Mouse (Mus musculus) liver, postnatal 0 days (tissue): ENCODE results near the gene Hspa5. TPM values are rescaled to one million over a fixed set of nuclear protein-coding genes. Genes with fewer than 3 reads are reported as not detected.

Experiments used
- ATAC-seq: fragments of 200-750 bp; cut with Nextera tagmentation; 2 replicates; pipeline ENCODE4 v1.8.0; 2017; ENCODE audit warnings: mild to moderate bottlenecking, moderate library complexity
- DNase-seq: peaks from one replicate; pipeline ENCODE4 v3.0.0-alpha.2; 2016
- H3K27ac ChIP-seq: fragments of 300-500 bp; sonication (generic); 2 replicates; pipeline ENCODE4 v1.5.1; 2014; ENCODE audit warnings: antibody characterized with exemption, moderate library complexity, mild to moderate bottlenecking, low read depth
- H3K27me3 ChIP-seq: fragments of 300-500 bp; sonication (generic); 2 replicates; pipeline ENCODE4 v1.6.1; 2014; ENCODE audit warnings: low read length, control low read depth, mixed read lengths; ENCODE audit not compliant: insufficient read depth
- H3K36me3 ChIP-seq: fragments of 300-500 bp; sonication (generic); replicated peaks from 2 replicates; pipeline ENCODE4 v1.6.1; 2014; ENCODE audit warnings: mild to moderate bottlenecking, control low read depth, low read length, moderate library complexity, mixed read lengths; ENCODE audit not compliant: insufficient read depth
- H3K4me1 ChIP-seq: fragments of 300-500 bp; sonication (generic); 2 replicates; pipeline ENCODE4 v1.6.1; 2014; ENCODE audit warnings: antibody characterized with exemption, mild to moderate bottlenecking, control low read depth; ENCODE audit not compliant: insufficient read depth
- H3K4me2 ChIP-seq: fragments of 300-500 bp; sonication (generic); 2 replicates; pipeline ENCODE4 v1.6.1; 2014; ENCODE audit warnings: low read depth, mild to moderate bottlenecking, low read length, moderate library complexity, mixed read lengths
- H3K4me3 ChIP-seq: fragments of 300-500 bp; sonication (generic); 2 replicates; pipeline ENCODE4 v1.5.1; 2014; ENCODE audit warnings: low read depth, low read length
- H3K9ac ChIP-seq: fragments of 300-500 bp; sonication (generic); replicated peaks from 2 replicates; pipeline ENCODE4 v1.6.1; 2014; ENCODE audit warnings: mild to moderate bottlenecking, moderate library complexity
- H3K9me3 ChIP-seq: fragments of 300-500 bp; sonication (generic); 2 replicates; pipeline ENCODE4 v1.6.1; 2016; ENCODE audit warnings: mild to moderate bottlenecking, control low read depth, low read length, mixed read lengths
- CTCF ChIP-seq: sonication (generic); IDR thresholded peaks from 2 replicates; pipeline ENCODE4 v1.5.1; 2016; ENCODE audit warnings: antibody characterized with exemption, low read depth
- EP300 ChIP-seq: IDR thresholded peaks from 2 replicates; pipeline ENCODE4 v1.6.1; 2016; ENCODE audit warnings: antibody characterized with exemption, low read depth, mild to moderate bottlenecking
- WGBS: fragments of 180-500 bp; shearing (Covaris S2); extraction: QIAGEN DNeasy Blood & Tissue Kit; methylation state at CpG from one replicate; pipeline ENCODE4 v1.1.7; 2014; ENCODE audit not compliant: insufficient replicate concordance; 5-methylcytosine and 5-hydroxymethylcytosine counted together
- polyA plus RNA-seq: library from polyadenylated mRNA; unstranded; fragments of >200 nt; fragmentation: Nextera tagmentation; extraction: Ambion mirVana; gene quantifications from 2 replicates; pipeline ENCODE4 v1.2.1, GENCODE M21; 2015

The Hspa5 gene
- polyA plus RNA-seq, result 384 and 424 TPM in 2 replicates

DNA sequence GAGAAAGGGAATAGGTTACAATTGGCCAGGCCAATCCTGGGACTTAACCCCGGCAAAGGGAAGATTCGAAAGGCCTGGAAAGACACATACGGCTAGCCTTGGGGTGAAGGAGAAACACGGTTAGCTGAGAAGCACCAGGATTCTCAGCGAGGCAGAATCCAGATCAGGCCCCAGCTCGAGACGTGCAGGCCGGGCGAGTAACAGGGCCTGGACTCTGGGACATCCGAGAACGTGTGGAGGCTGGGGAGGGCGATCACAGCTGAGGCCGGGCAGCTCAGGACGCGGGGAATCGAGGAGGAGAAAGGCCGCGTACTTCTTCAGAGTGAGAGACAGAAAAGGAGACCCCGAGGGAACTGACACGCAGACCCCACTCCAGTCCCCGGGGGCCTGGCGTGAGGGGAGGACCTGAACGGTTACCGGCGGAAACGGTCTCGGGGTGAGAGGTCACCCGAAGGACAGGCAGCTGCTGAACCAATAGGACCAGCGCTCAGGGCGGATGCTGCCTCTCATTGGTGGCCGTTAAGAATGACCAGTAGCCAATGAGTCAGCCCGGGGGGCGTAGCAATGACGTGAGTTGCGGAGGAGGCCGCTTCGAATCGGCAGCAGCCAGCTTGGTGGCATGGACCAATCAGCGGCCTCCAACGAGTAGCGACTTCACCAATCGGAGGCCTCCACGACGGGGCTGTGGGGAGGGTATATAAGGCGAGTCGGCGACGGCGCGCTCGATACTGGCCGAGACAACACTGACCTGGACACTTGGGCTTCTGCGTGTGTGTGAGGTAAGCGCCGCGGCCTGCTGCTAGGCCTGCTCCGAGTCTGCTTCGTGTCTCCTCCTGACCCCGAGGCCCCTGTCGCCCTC lies at the start of gene Hspa5:
TSS of gene Hspa5 (plus strand) at position 603 of the 859 bp plus-strand sequence.
- under 1% methylated on average over 58 of the region's 60 CpGs for WGBS
- H3K4me2 ChIP-seq, result peak within 1 kb of the TSS; percentile 88
- ATAC-seq (peak; percentile 97), DNase-seq (peak; percentile 99)
- peaks cover 38% of the 10 kb centered on the region for H3K4me1 ChIP-seq
- H3K27ac ChIP-seq, result peak within 1 kb of the TSS; percentile 93
- TF ChIP-seq CTCF, result no peak
- peak; percentile 73; the same call in 1 of the 2 replicates for TF ChIP-seq EP300
- no peaks in the 10 kb centered on the region for H3K27me3 ChIP-seq
- peak within 1 kb of the TSS; percentile 97 for H3K9ac ChIP-seq
- H3K4me3 ChIP-seq, result peak within 1 kb of the TSS; percentile 96
- peaks cover 39% of the 10 kb centered on the region for H3K36me3 ChIP-seq
- H3K9me3 ChIP-seq, result no peaks in the 10 kb centered on the region

DNA sequence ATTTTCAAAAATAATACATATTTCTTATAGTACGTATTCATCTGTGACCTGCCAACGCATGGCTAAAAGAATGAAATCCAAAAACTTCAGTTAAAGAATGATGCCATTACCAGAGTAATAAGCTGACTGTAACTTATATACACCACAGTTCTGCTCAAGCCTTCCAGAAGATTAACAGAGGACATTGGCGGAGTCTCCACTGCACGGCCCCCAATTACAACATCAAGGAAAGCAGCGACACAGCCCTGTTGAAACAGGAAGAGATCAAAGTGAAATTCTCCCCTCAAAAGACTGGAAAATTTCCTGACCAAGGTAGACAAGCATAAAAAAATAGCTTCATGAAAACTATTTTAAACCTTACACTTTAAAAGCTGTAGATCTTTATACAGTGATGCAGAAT lies 46.5 kb upstream of the Hspa5 start:
- Histone ChIP-seq H3K4me2 (no peak overlapping the region), H3K9me3 (no peaks in the 10 kb centered on the region), H3K9ac (no peak overlapping the region), H3K36me3 (peaks cover 79% of the 10 kb centered on the region), H3K27me3 (no peaks in the 10 kb centered on the region), H3K4me3 (no peak overlapping the region), H3K4me1 (no peaks in the 10 kb centered on the region), H3K27ac (no peak overlapping the region)
- no peak for DNase-seq
- no peak for ATAC-seq
- 82% methylated on average over 5 of the region's 5 CpGs for WGBS
- TF ChIP-seq CTCF (no peak), EP300 (no peak)

DNA sequence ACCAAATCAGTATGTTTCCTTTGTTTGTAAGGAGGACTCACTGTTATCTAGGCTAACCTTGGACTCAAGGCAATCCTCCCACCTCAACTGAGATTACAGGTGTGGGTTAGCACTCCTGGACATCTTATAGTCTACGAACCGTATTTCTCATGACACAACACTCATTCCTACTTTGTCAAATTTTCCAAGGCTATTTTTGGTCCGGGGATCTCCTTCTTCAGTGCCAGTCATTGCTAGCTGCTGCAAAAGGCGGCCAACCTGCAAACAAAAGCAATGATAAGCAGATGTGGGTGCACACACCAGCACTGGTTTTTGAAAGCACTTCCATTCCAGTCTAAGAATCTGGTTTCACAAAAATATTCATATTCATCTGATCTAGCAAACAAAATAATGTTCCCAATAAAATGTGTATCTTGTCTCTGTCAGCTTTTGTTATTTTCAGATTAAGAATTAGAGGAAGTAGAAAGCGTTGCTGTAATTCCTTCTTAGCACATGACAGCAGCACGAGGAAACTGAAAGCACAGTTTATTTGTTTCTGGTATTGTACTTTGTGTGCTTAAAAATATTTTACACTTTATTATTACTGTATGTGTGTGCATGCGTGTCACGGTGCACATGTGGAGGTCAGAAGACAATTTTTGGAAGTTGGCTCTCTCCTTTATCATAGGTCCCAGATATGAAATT lies 44.6 kb upstream of the Hspa5 start:
- no peak overlapping the region for H3K4me2 ChIP-seq
- no peak overlapping the region for H3K27ac ChIP-seq
- H3K9me3 ChIP-seq, result no peaks in the 10 kb centered on the region
- no peak overlapping the region for H3K9ac ChIP-seq
- no peaks in the 10 kb centered on the region for H3K27me3 ChIP-seq
- 84% methylated on average over 8 of the region's 8 CpGs for WGBS
- ATAC-seq, result no peak
- peaks cover 66% of the 10 kb centered on the region for H3K36me3 ChIP-seq
- DNase-seq, result no peak
- no peak for TF ChIP-seq EP300
- no peak for TF ChIP-seq CTCF
- no peak overlapping the region for H3K4me3 ChIP-seq
- H3K4me1 ChIP-seq, result no peaks in the 10 kb centered on the region

DNA sequence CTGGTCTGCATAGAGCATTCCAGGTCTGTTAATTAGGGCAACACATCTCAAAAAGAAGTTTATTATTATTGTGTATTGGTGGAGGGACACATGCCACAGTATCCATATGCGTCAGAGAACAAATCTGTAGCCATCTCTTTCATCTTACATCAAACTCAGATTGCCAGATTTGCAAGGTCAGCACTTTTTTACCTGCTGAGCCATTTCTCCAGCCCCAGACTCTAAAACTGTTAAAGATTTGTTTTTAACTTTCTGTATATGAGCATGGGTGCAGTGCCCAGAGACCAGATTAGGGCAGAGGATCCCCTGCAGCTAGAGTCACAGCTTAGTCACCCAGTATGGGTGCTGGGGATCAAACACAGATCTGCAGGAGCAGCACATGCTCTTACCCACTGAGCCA lies 35.1 kb upstream of the Hspa5 start:
- H3K36me3 ChIP-seq, result peaks cover 3% of the 10 kb centered on the region; the same call in 1 of the 2 replicates
- TF ChIP-seq CTCF, result no peak
- TF ChIP-seq EP300, result no peak
- H3K9ac ChIP-seq, result no peak overlapping the region
- no peak overlapping the region for H3K27ac ChIP-seq
- peaks cover 40% of the 10 kb centered on the region for H3K4me1 ChIP-seq
- DNase-seq, result no peak
- H3K9me3 ChIP-seq, result no peaks in the 10 kb centered on the region
- 97% methylated on average over 1 of the region's 1 CpGs for whole genome bisulfite sequencing
- no peak for ATAC-seq
- no peaks in the 10 kb centered on the region for H3K27me3 ChIP-seq
- H3K4me2 ChIP-seq, result no peak overlapping the region
- H3K4me3 ChIP-seq, result no peak overlapping the region

DNA sequence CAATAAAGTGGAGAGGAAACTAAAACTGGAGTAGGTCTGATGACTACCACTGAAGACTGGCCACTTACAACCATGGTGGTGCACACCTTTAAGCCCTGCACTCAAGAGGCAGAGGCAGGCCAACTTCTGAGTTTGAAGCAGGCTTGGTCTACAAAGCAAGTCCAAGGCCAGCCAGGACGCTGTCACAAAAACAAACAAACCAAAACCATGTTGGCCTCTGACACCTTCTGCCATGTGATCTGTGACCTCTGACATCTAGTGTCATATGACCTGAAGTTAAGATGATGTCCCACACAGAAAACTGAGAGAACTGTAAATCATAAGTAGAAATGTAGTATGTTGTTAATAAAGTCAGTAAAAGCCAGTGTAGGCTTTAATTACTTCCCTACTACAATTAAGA lies 33.9 kb upstream of the Hspa5 start:
- Histone ChIP-seq H3K9me3 (no peaks in the 10 kb centered on the region), H3K4me1 (peaks cover 52% of the 10 kb centered on the region), H3K9ac (no peak overlapping the region), H3K4me3 (no peak overlapping the region), H3K36me3 (peaks cover 3% of the 10 kb centered on the region; the same call in 1 of the 2 replicates), H3K27me3 (no peaks in the 10 kb centered on the region), H3K27ac (0 out of 2 replicates have a peak overlapping the region, but pooled peaks have one; percentile 24), H3K4me2 (no peak overlapping the region)
- ATAC-seq (no peak; the same call in 1 of the 2 replicates), DNase-seq (no peak)
- 59% methylated on average over 1 of the region's 1 CpGs for WGBS
- TF ChIP-seq CTCF (no peak), EP300 (no peak)

DNA sequence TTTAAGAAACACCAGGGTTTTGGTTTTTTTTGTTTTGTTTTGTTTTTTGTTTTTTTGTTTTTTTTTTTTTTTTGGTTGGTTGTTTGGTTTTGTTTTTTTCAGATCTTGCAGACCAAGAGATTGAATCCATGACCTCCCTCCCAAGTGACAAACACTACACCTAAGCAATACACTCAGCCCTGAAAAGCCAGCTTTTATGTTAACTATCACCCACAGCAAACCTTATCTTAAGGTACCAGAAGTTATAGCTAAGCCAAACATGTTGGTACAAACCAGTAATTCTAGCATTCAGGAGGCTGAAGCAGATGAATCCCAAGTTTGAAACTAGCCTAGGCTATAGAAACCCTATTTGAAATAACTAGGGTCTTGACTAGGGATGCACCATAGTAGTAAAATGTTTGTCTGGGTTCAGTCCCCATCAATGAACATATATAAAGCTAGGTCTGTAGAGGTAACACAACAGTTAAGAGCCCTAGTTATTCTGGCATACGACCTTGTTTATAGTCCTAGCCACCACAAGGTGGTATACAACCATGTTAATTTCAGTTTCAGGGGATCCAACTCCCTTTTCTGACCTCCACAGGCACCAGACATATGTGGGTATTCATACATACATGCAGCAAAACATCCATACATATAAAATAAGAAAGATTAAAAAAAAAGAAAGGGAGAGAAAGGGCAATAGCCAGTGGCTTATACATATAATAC lies 31.9 kb upstream of the Hspa5 start:
- Histone ChIP-seq H3K4me2 (peak overlapping the region; percentile 52), H3K9ac (no peak overlapping the region; the same call in 1 of the 2 replicates), H3K27me3 (no peaks in the 10 kb centered on the region), H3K36me3 (0 out of 2 replicates have a peak, but pooled peaks cover 7% of the 10 kb centered on the region), H3K27ac (peak overlapping the region; percentile 84), H3K4me1 (peaks cover 54% of the 10 kb centered on the region), H3K4me3 (no peak overlapping the region), H3K9me3 (no peaks in the 10 kb centered on the region)
- DNase-seq (no peak), ATAC-seq (peak; percentile 91)
- TF ChIP-seq CTCF (peak; percentile 22; the same call in 1 of the 2 replicates), EP300 (peak; percentile 93)
- 59% methylated on average over 1 of the region's 1 CpGs for WGBS
